8 mouse cellular contexts compared by ENCODE assay signal in genomic region chr10:68724361-68724720, GRCm38 (mm10). TPM values are rescaled to one million over a fixed set of nuclear protein-coding genes. Genes with fewer than 3 reads are reported as not detected.
A peak's percentile ranks its signal among the peaks of the same experiment; 100 is the strongest.
DNase-seq lines count a peak whose midpoint lies in the region; ATAC-seq and TF ChIP-seq lines count a peak whose summit lies in the region.

No protein-coding gene starts in this region.

- no peak overlapping the region for H3K27ac ChIP-seq in heart, adult 2 months
- H3K27ac ChIP-seq in forebrain, embryonic 11.5 days (ENCODE audit: low read depth, low read length), result no peak overlapping the region
- no peak overlapping the region for H3K27ac ChIP-seq in intestine, embryonic 14.5 days (ENCODE audit: low read depth)
- H3K27ac ChIP-seq in lung, embryonic 15.5 days, result no peak overlapping the region
- no peak overlapping the region for H3K27ac ChIP-seq in olfactory bulb, adult 2 months (ENCODE audit: insufficient read depth, low read depth, low read length)

- intact Hi-C loops in heart, adult 2 months (cut with DNase I), result no loop called here

- peak; percentile 67 for ATAC-seq in forebrain, embryonic 11.5 days (replicated peaks; ENCODE audit: low FRiP score)
- ATAC-seq in intestine, embryonic 14.5 days (replicated peaks; ENCODE audit: low FRiP score, low TSS enrichment, low read depth), result 0 out of 2 replicates have a peak, but pooled peaks have one; percentile 36
- ATAC-seq in lung, embryonic 15.5 days (ENCODE audit: borderline replicate concordance, extremely low read depth, low FRiP score, low TSS enrichment), result 0 out of 2 replicates have a peak, but pooled peaks have one; percentile 23

- peak overlapping the region; percentile 88 for H3K4me2 ChIP-seq in forebrain, embryonic 11.5 days (ENCODE audit: low read depth, low read length, severe bottlenecking)
- H3K4me2 ChIP-seq in intestine, embryonic 14.5 days (ENCODE audit: low read length), result peak overlapping the region; percentile 94
- peak overlapping the region; percentile 97 for H3K4me2 ChIP-seq in lung, embryonic 15.5 days

- H3K27me3 ChIP-seq in heart, adult 2 months (ENCODE audit: control insufficient read depth, insufficient read depth, low read length), result no peaks in the 10 kb centered on the region
- H3K27me3 ChIP-seq in forebrain, embryonic 11.5 days (ENCODE audit: control insufficient read depth, insufficient read depth, low read length), result no peaks in the 10 kb centered on the region
- no peaks in the 10 kb centered on the region for H3K27me3 ChIP-seq in intestine, embryonic 14.5 days (replicated peaks; ENCODE audit: control insufficient read depth, insufficient read depth, low read length)
- H3K27me3 ChIP-seq in lung, embryonic 15.5 days, result no peaks in the 10 kb centered on the region

- H3K4me1 ChIP-seq in heart, adult 2 months (ENCODE audit: control insufficient read depth, insufficient read depth, low read length), result peaks cover 2% of the 10 kb centered on the region; the same call in 1 of the 2 replicates
- 0 out of 2 replicates have a peak, but pooled peaks cover 4% of the 10 kb centered on the region for H3K4me1 ChIP-seq in forebrain, embryonic 11.5 days (replicated peaks; ENCODE audit: control insufficient read depth, insufficient read depth, low read length)
- 0 out of 2 replicates have a peak, but pooled peaks cover 4% of the 10 kb centered on the region for H3K4me1 ChIP-seq in intestine, embryonic 14.5 days (replicated peaks; ENCODE audit: control insufficient read depth, insufficient read depth, low read length)
- peaks cover 24% of the 10 kb centered on the region for H3K4me1 ChIP-seq in lung, embryonic 15.5 days
- peaks cover 14% of the 10 kb centered on the region for H3K4me1 ChIP-seq in olfactory bulb, adult 2 months (ENCODE audit: control insufficient read depth, insufficient read depth, low read length)

- H3K9ac ChIP-seq in heart, adult 2 months (ENCODE audit: low read depth, low read length), result no peak overlapping the region
- H3K9ac ChIP-seq in forebrain, embryonic 11.5 days (ENCODE audit: low read length), result peak overlapping the region; percentile 50; the same call in 1 of the 2 replicates
- H3K9ac ChIP-seq in intestine, embryonic 14.5 days (ENCODE audit: low read length), result peak overlapping the region; percentile 52
- peak overlapping the region; percentile 53 for H3K9ac ChIP-seq in lung, embryonic 15.5 days

- H3K9me3 ChIP-seq in forebrain, embryonic 11.5 days (ENCODE audit: control insufficient read depth, low read length), result no peaks in the 10 kb centered on the region
- H3K9me3 ChIP-seq in intestine, embryonic 14.5 days (ENCODE audit: control insufficient read depth, low read length), result no peaks in the 10 kb centered on the region
- no peaks in the 10 kb centered on the region for H3K9me3 ChIP-seq in lung, embryonic 15.5 days

- no peak for TF ChIP-seq EP300 in heart, adult 2 months (IDR thresholded peaks at IDR 0.05; ENCODE audit: insufficient read depth, low read depth, low read length)

- H3K36me3 ChIP-seq in heart, adult 2 months (ENCODE audit: control insufficient read depth, insufficient read depth, low read length), result no peaks in the 10 kb centered on the region
- no peaks in the 10 kb centered on the region for H3K36me3 ChIP-seq in forebrain, embryonic 11.5 days (ENCODE audit: control insufficient read depth, insufficient read depth, low read length)
- H3K36me3 ChIP-seq in intestine, embryonic 14.5 days (ENCODE audit: control insufficient read depth, insufficient read depth, low read length), result no peaks in the 10 kb centered on the region
- H3K36me3 ChIP-seq in lung, embryonic 15.5 days, result no peaks in the 10 kb centered on the region

- TF ChIP-seq POLR2A in heart, adult 2 months (IDR thresholded peaks at IDR 0.05; ENCODE audit: insufficient read depth, low read depth, low read length), result no peak
- no peak for TF ChIP-seq POLR2A in olfactory bulb, adult 2 months (IDR thresholded peaks at IDR 0.05; ENCODE audit: insufficient read depth, low read depth, low read length)

- DNase-seq in heart, adult 2 months, result peak in 1 of 2 experiments; percentile 11
- no peak for DNase-seq in heart, adult 11 months
- peak; percentile 29 for DNase-seq in ES-CJ7 (ENCODE audit: low read depth, low spot score)
- DNase-seq in forebrain, embryonic 11.5 days (ENCODE audit: low spot score), result peak; percentile 58
- no peak for DNase-seq in intestine, embryonic 14.5 days (ENCODE audit: low spot score)
- no peak for DNase-seq in cerebellum, adult 11-12 months

- H3K4me3 ChIP-seq in heart, adult 2 months, result peak overlapping the region; percentile 45
- H3K4me3 ChIP-seq in forebrain, embryonic 11.5 days (ENCODE audit: low read depth, low read length), result peak overlapping the region; percentile 44
- H3K4me3 ChIP-seq in intestine, embryonic 14.5 days (ENCODE audit: low read depth, low read length), result peak overlapping the region; percentile 60
- peak overlapping the region; percentile 60 for H3K4me3 ChIP-seq in lung, embryonic 15.5 days
- H3K4me3 ChIP-seq in olfactory bulb, adult 2 months (ENCODE audit: insufficient read depth, low read depth, low read length), result peak overlapping the region; percentile 16

- no peaks in the 10 kb centered on the region for H3K79me2 ChIP-seq in heart, adult 2 months (replicated peaks; ENCODE audit: control insufficient read depth, insufficient read depth, low read length)

- no peak for TF ChIP-seq CTCF in heart, adult 2 months (IDR thresholded peaks at IDR 0.05)
- TF ChIP-seq CTCF in olfactory bulb, adult 2 months (IDR thresholded peaks at IDR 0.05; ENCODE audit: insufficient read depth, low read depth, low read length), result no peak

- WGBS in heart, adult 2 months, result 4% methylated on average over 11 of the region's 11 CpGs
- 0% methylated on average over 11 of the region's 11 CpGs for WGBS in forebrain, embryonic 11.5 days
- WGBS in intestine, embryonic 14.5 days, result under 1% methylated on average over 11 of the region's 11 CpGs
- WGBS in lung, embryonic 15.5 days, result 2% methylated on average over 11 of the region's 11 CpGs
- WGBS in olfactory bulb, adult 2 months, result 2% methylated on average over 11 of the region's 11 CpGs

RNA-seq across cellular contexts. Expression of gene Tmem26, which starts 0.9 kb away (rescaled TPM):
- under 1 TPM; 0.37 to 0.39 TPM for total RNA-seq in heart, adult 2 months (2021)
- polyA plus RNA-seq in heart, adult 2 months (2012; rRNA removed), result 0.20 and 0.23 TPM in 2 replicates
- polyA plus RNA-seq in forebrain, embryonic 11.5 days (2014; fragmentation: Nextera tagmentation; extraction: Ambion mirVana), result 6.5 and 7.0 TPM in 2 replicates
- 11.5 and 13.5 TPM in 2 replicates for polyA plus RNA-seq in intestine, embryonic 14.5 days (2014; fragmentation: Nextera tagmentation; extraction: Ambion mirVana)
- 6.1 and 7.2 TPM in 2 replicates for polyA plus RNA-seq in lung, embryonic 15.5 days (2015; fragmentation: Nextera tagmentation; extraction: Ambion mirVana)
- not detected in 2 replicates for polyA plus RNA-seq in olfactory bulb, adult 2 months (2012; ENCODE audit: insufficient read depth, insufficient read length, low replicate concordance, missing spikeins)

Comparison
In these comparisons a context has a peak if more than half of its experiments do, and no peak if none do; other contexts are left out.
1. DNase-seq: peak in ES-CJ7 (single experiment) and forebrain, embryonic 11.5 days (single experiment); none in heart, adult 11 months (single experiment), intestine, embryonic 14.5 days (single experiment) and cerebellum, adult 11-12 months (single experiment).
2. Peak in every context shown above with its lines, with median percentiles within 50 percentile points of each other: H3K4me3 ChIP-seq, ATAC-seq and H3K4me2 ChIP-seq.